Mouse (Mus musculus): Measurements from ENCODE around the gene Cbx8. TPM values are rescaled to one million over a fixed set of nuclear protein-coding genes. Genes with fewer than 3 reads are reported as not detected.
A peak's percentile ranks its signal among the peaks of the same experiment; 100 is the strongest.

Gene Cbx8
- polyA plus RNA-seq, 1 experiment from 2014 or later, result 12.8 TPM

DNA sequence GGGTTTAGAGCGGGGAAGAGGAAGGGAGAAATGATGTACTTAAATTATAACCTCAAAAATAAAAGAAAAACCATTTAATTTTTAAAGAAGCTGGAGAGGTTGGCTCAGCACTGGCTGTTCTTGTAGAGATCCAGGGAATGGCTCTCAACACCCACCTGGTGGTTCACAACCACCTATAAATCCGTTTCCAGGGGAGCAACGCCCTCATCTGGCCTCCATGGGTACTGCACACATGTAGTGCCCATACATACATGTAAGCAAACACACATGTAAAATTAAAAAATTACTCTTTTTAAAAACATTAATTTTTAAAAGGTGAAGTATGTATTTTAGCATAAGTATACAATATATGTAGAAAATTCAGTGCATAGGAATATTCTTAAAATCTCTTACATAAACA lies 34.3 kb downstream of the Cbx8 start:
- 72% methylated on average over 3 of the region's 3 CpGs for WGBS
- no peak for ATAC-seq
- H3K9me3 ChIP-seq (replicated peaks; ENCODE audit: control insufficient read depth, low read length), result no peaks in the 10 kb centered on the region
- no peaks in the 10 kb centered on the region for H3K27me3 ChIP-seq (replicated peaks; ENCODE audit: control insufficient read depth, insufficient read depth, low read length)
- no peak overlapping the region for H3K4me2 ChIP-seq (ENCODE audit: low read length)
- H3K9ac ChIP-seq (ENCODE audit: low read length), result no peak overlapping the region
- no peaks in the 10 kb centered on the region for H3K4me1 ChIP-seq (ENCODE audit: control insufficient read depth, insufficient read depth, low read length)
- no peaks in the 10 kb centered on the region for H3K36me3 ChIP-seq (ENCODE audit: control insufficient read depth, insufficient read depth, low read length)
- H3K27ac ChIP-seq (ENCODE audit: low read depth, low read length), result no peak overlapping the region
- no peak overlapping the region for H3K4me3 ChIP-seq (ENCODE audit: low read depth, low read length)
- DNase-seq (ENCODE audit: low spot score), result no peak

- Histone ChIP-seq H3K4me2 (ENCODE audit: low read length) (no peak overlapping the region), H3K27me3 (replicated peaks; ENCODE audit: control insufficient read depth, insufficient read depth, low read length) (no peaks in the 10 kb centered on the region), H3K4me3 (ENCODE audit: low read depth, low read length) (no peak overlapping the region), H3K4me1 (ENCODE audit: control insufficient read depth, insufficient read depth, low read length) (no peaks in the 10 kb centered on the region), H3K36me3 (ENCODE audit: control insufficient read depth, insufficient read depth, low read length) (no peaks in the 10 kb centered on the region), H3K9ac (ENCODE audit: low read length) (no peak overlapping the region), H3K9me3 (replicated peaks; ENCODE audit: control insufficient read depth, low read length) (no peaks in the 10 kb centered on the region), H3K27ac (ENCODE audit: low read depth, low read length) (no peak overlapping the region)
- ATAC-seq (no peak), DNase-seq (ENCODE audit: low spot score) (no peak)
- 91% methylated on average over 10 of the region's 10 CpGs for WGBS
Observed at GRCm38 (mm10) chr11:119005547-119006275, 35.1 kb downstream of the Cbx8 start.

GRCm38 (mm10) chr11:119001493-119002128 lies 39.2 kb downstream of the Cbx8 start:
- no peaks in the 10 kb centered on the region for H3K9me3 ChIP-seq (replicated peaks; ENCODE audit: control insufficient read depth, low read length)
- H3K4me3 ChIP-seq (ENCODE audit: low read depth, low read length), result no peak overlapping the region
- DNase-seq (ENCODE audit: low spot score) (no peak), ATAC-seq (no peak)
- H3K4me1 ChIP-seq (ENCODE audit: control insufficient read depth, insufficient read depth, low read length), result peaks cover 12% of the 10 kb centered on the region
- no peak overlapping the region for H3K4me2 ChIP-seq (ENCODE audit: low read length)
- no peak overlapping the region for H3K27ac ChIP-seq (ENCODE audit: low read depth, low read length)
- no peaks in the 10 kb centered on the region for H3K27me3 ChIP-seq (replicated peaks; ENCODE audit: control insufficient read depth, insufficient read depth, low read length)
- WGBS, result 77% methylated on average over 4 of the region's 4 CpGs
- H3K36me3 ChIP-seq (ENCODE audit: control insufficient read depth, insufficient read depth, low read length), result no peaks in the 10 kb centered on the region
- no peak overlapping the region for H3K9ac ChIP-seq (ENCODE audit: low read length)

DNA sequence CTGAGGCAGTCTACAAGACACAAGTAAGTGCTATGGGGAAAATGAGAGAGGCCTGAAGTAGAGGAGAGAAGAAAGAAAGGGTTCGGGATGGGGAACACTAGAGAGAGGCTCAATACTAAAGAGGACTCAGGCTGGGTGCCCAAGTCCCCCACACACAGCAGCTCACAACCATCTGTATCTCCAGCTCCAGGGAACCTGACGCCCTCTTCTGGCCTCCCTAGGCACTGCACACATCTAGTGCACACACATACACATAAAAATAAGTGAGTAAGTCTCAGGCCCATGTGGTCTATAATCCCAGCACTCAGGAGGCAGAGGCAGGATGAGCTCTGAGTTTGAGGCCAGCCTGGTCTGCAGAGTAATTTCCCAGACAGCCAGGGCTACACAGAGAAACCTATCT lies 39.9 kb downstream of the Cbx8 start:
- Histone ChIP-seq H3K4me2 (ENCODE audit: low read length) (no peak overlapping the region), H3K9me3 (replicated peaks; ENCODE audit: control insufficient read depth, low read length) (no peaks in the 10 kb centered on the region), H3K27ac (ENCODE audit: low read depth, low read length) (no peak overlapping the region), H3K27me3 (replicated peaks; ENCODE audit: control insufficient read depth, insufficient read depth, low read length) (no peaks in the 10 kb centered on the region), H3K36me3 (ENCODE audit: control insufficient read depth, insufficient read depth, low read length) (no peaks in the 10 kb centered on the region), H3K9ac (ENCODE audit: low read length) (no peak overlapping the region), H3K4me1 (ENCODE audit: control insufficient read depth, insufficient read depth, low read length) (peaks cover 12% of the 10 kb centered on the region), H3K4me3 (ENCODE audit: low read depth, low read length) (no peak overlapping the region)
- ATAC-seq (no peak), DNase-seq (ENCODE audit: low spot score) (no peak)
- 67% methylated on average over 2 of the region's 2 CpGs for WGBS

DNA sequence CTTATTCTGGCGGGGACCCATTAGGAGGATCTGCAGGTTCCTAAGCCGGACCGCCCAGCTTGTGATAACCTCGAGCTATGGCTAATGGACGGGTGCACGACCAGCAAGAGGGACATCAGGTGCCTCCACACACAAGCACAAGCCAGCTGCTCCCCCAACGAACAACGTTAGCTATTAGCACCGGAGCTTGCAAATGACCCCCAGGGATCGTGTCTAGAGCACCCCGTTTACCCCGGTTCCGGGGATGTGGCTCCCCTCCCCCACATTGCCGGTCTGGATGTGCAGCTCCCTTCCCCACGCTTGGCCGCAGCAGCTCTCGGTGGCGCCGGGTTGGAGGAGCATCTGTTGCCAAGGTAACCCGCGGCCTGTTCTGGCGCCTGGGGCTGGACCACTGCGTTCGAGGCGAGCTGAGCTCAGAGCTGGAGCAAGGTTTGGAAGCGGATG lies 41.4 kb downstream of the Cbx8 start:
- H3K9ac ChIP-seq (ENCODE audit: low read length), result peak overlapping the region; percentile 52
- peak; percentile 75 for DNase-seq (ENCODE audit: low spot score)
- H3K27me3 ChIP-seq (replicated peaks; ENCODE audit: control insufficient read depth, insufficient read depth, low read length), result no peaks in the 10 kb centered on the region
- no peaks in the 10 kb centered on the region for H3K36me3 ChIP-seq (ENCODE audit: control insufficient read depth, insufficient read depth, low read length)
- peak; percentile 69 for ATAC-seq
- no peaks in the 10 kb centered on the region for H3K9me3 ChIP-seq (replicated peaks; ENCODE audit: control insufficient read depth, low read length)
- peak overlapping the region; percentile 19; the same call in 1 of the 2 replicates for H3K4me3 ChIP-seq (ENCODE audit: low read depth, low read length)
- H3K27ac ChIP-seq (ENCODE audit: low read depth, low read length), result peak overlapping the region; percentile 60; the same call in 1 of the 2 replicates
- peak overlapping the region; percentile 55 for H3K4me2 ChIP-seq (ENCODE audit: low read length)
- H3K4me1 ChIP-seq (ENCODE audit: control insufficient read depth, insufficient read depth, low read length), result peaks cover 12% of the 10 kb centered on the region
- WGBS, result 2% methylated on average over 26 of the region's 26 CpGs

DNA sequence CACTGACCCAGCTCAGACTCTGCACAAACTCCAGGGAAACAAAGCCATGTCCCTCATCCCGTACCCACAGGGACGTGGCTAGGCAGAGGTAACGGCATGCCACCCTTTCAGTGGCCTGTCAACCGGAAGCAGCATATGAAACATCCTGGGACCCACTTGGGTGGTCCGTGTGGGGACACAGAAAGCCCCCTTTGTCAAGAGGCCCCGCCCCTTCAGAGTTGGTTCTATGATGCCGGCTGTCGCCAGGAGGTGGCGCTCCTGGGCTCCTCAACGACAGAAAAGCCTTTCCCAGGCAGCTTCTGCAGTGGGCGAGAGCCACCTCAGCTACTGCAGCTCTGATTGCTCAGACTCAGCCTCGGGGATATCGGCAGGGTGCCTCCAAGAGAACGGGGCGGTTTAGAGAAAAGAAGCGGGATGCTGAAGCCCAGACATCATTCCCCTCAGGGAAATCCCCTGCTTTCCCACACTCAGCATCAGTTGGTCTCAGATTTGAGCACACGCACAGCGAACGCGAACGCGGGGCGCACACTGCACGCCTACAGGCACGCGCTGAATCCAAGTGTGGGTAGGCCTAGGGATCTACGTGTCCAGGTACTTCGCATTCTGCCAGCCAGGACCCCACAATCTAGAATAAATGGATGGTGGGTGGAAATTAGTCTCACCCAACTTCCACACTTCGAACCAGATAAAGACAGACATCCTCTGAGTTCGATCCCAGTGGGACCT lies 42.1 kb downstream of the Cbx8 start:
- H3K27ac ChIP-seq (ENCODE audit: low read depth, low read length), result peak overlapping the region; percentile 60
- H3K4me3 ChIP-seq (ENCODE audit: low read depth, low read length), result peak overlapping the region; percentile 19
- H3K4me2 ChIP-seq (ENCODE audit: low read length), result peak overlapping the region; percentile 55
- no peaks in the 10 kb centered on the region for H3K9me3 ChIP-seq (replicated peaks; ENCODE audit: control insufficient read depth, low read length)
- DNase-seq (ENCODE audit: low spot score) (peak; percentile 95), ATAC-seq (peak; percentile 80)
- no peaks in the 10 kb centered on the region for H3K36me3 ChIP-seq (ENCODE audit: control insufficient read depth, insufficient read depth, low read length)
- H3K27me3 ChIP-seq (replicated peaks; ENCODE audit: control insufficient read depth, insufficient read depth, low read length), result no peaks in the 10 kb centered on the region
- peaks cover 12% of the 10 kb centered on the region for H3K4me1 ChIP-seq (ENCODE audit: control insufficient read depth, insufficient read depth, low read length)
- H3K9ac ChIP-seq (ENCODE audit: low read length), result peak overlapping the region; percentile 52
- 6% methylated on average over 30 of the region's 30 CpGs for WGBS

- no peak overlapping the region for H3K4me3 ChIP-seq (ENCODE audit: low read depth, low read length)
- H3K27ac ChIP-seq (ENCODE audit: low read depth, low read length), result no peak overlapping the region
- ATAC-seq (no peak), DNase-seq (ENCODE audit: low spot score) (no peak)
- no peaks in the 10 kb centered on the region for H3K9me3 ChIP-seq (replicated peaks; ENCODE audit: control insufficient read depth, low read length)
- H3K4me2 ChIP-seq (ENCODE audit: low read length), result no peak overlapping the region
- 88% methylated on average over 3 of the region's 3 CpGs for WGBS
- H3K9ac ChIP-seq (ENCODE audit: low read length), result no peak overlapping the region
- no peaks in the 10 kb centered on the region for H3K27me3 ChIP-seq (replicated peaks; ENCODE audit: control insufficient read depth, insufficient read depth, low read length)
- peaks cover 12% of the 10 kb centered on the region for H3K4me1 ChIP-seq (ENCODE audit: control insufficient read depth, insufficient read depth, low read length)
- no peaks in the 10 kb centered on the region for H3K36me3 ChIP-seq (ENCODE audit: control insufficient read depth, insufficient read depth, low read length)
Observed at GRCm38 (mm10) chr11:118997182-118997581, 43.6 kb downstream of the Cbx8 start.

DNA sequence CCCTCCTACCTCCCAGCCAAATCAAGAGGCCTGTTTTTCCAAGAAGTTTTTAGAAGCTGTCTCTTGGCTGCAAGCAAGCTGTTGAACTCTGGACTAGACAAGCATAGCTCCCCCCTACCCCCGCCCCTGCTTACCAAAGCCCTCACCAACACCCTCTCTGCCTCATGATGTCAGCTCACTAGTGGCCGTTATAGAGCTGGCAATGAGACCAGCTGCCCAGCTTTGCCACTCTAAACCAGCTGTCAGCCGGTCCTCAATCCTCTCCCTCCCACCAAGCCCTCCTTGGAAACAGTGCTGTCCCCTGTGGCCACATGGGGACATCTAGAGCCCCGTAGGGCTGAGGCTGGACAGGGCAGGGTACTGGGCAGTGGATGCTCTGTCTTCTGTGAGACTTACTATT lies 45.3 kb downstream of the Cbx8 start:
- Histone ChIP-seq H3K4me1 (ENCODE audit: control insufficient read depth, insufficient read depth, low read length) (peaks cover 12% of the 10 kb centered on the region), H3K4me2 (ENCODE audit: low read length) (no peak overlapping the region), H3K27me3 (replicated peaks; ENCODE audit: control insufficient read depth, insufficient read depth, low read length) (no peaks in the 10 kb centered on the region), H3K9me3 (replicated peaks; ENCODE audit: control insufficient read depth, low read length) (no peaks in the 10 kb centered on the region), H3K4me3 (ENCODE audit: low read depth, low read length) (no peak overlapping the region), H3K36me3 (ENCODE audit: control insufficient read depth, insufficient read depth, low read length) (no peaks in the 10 kb centered on the region), H3K9ac (ENCODE audit: low read length) (peak overlapping the region; percentile 32; the same call in 1 of the 2 replicates), H3K27ac (ENCODE audit: low read depth, low read length) (no peak overlapping the region)
- WGBS, result 24% methylated on average over 4 of the region's 4 CpGs
- DNase-seq (ENCODE audit: low spot score) (peak; percentile 37), ATAC-seq (no peak)

All from forebrain, embryonic 14.5 days (tissue).